Comparison of ENCODE assay signal across 23 mouse cellular contexts in the genomic region with DNA sequence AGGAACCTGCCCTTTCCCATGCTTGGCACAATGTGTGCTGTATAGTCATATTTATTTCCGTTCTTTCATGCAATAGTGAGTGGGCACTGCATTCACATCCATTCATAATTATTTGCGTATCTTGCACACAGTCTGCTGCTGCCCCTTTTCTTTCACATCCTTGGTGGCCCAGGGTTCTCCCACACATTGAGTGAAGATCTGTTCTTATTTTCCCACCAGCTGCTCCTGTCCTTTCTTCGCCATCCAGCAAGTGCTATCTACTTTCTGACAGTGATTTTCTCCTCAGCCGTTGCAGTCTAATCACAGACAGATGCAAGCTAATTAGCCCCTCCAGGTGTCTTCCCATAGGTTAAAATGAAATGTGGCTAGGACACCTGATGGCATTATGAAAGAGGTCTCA.
DNase-seq lines count a peak whose midpoint lies in the region; ATAC-seq and TF ChIP-seq lines count a peak whose summit lies in the region.
"Had no signal": no experiment of that assay in that cellular context is flagged by ENCODE, and none has a peak within 500 bp of the region (broad histone marks: within the 10 kb centered on the region; RNA-seq: fewer than 3 reads in every experiment).

No protein-coding gene starts in this region.

- 42% methylated on average over 4 of the region's 4 CpGs for WGBS in forebrain, embryonic 14.5 days
- 67% methylated on average over 4 of the region's 4 CpGs for WGBS in forebrain, embryonic 11.5 days
- WGBS in embryonic facial prominence, embryonic 10.5 days: 57% methylated on average over 4 of the region's 4 CpGs

- H3K4me3 ChIP-seq in forebrain, embryonic 14.5 days (ENCODE audit: low read depth, low read length): no peak overlapping the region
- H3K4me3 ChIP-seq in forebrain, embryonic 11.5 days (ENCODE audit: low read depth, low read length): no peak overlapping the region
- H3K4me3 ChIP-seq in layer of hippocampus, adult 2 months: no peak overlapping the region
- H3K4me3 ChIP-seq in embryonic facial prominence, embryonic 10.5 days: no peak overlapping the region
- H3K4me3 ChIP-seq: embryonic facial prominence, embryonic 12.5 days; heart, embryonic 12.5 days; liver, embryonic 13.5 days; midbrain, embryonic 12.5 days; neural tube, embryonic 13.5 days had no signal

- no peaks in the 10 kb centered on the region for H3K4me1 ChIP-seq in forebrain, embryonic 14.5 days (ENCODE audit: control insufficient read depth, insufficient read depth, low read length)
- no peaks in the 10 kb centered on the region for H3K4me1 ChIP-seq in forebrain, embryonic 11.5 days (replicated peaks; ENCODE audit: control insufficient read depth, insufficient read depth, low read length)
- H3K4me1 ChIP-seq in embryonic facial prominence, embryonic 10.5 days: no peaks in the 10 kb centered on the region
- H3K4me1 ChIP-seq: embryonic facial prominence, embryonic 12.5 days; heart, embryonic 12.5 days; liver, embryonic 13.5 days; midbrain, embryonic 12.5 days; neural tube, embryonic 13.5 days had no signal

- H3K27me3 ChIP-seq in forebrain, embryonic 14.5 days (replicated peaks; ENCODE audit: control insufficient read depth, insufficient read depth, low read length): no peaks in the 10 kb centered on the region
- H3K27me3 ChIP-seq in forebrain, embryonic 11.5 days (ENCODE audit: control insufficient read depth, insufficient read depth, low read length): no peaks in the 10 kb centered on the region
- no peaks in the 10 kb centered on the region for H3K27me3 ChIP-seq in embryonic facial prominence, embryonic 10.5 days (replicated peaks; ENCODE audit: low read depth, poor library complexity, severe bottlenecking)
- H3K27me3 ChIP-seq: embryonic facial prominence, embryonic 12.5 days; heart, embryonic 12.5 days; liver, embryonic 13.5 days; midbrain, embryonic 12.5 days; neural tube, embryonic 13.5 days had no signal

- no peak overlapping the region for H3K4me2 ChIP-seq in forebrain, embryonic 14.5 days (ENCODE audit: low read length)
- no peak overlapping the region for H3K4me2 ChIP-seq in forebrain, embryonic 11.5 days (ENCODE audit: low read depth, low read length, severe bottlenecking)
- H3K4me2 ChIP-seq: embryonic facial prominence, embryonic 12.5 days; heart, embryonic 12.5 days; liver, embryonic 13.5 days; midbrain, embryonic 12.5 days; neural tube, embryonic 13.5 days had no signal

- no peak for TF ChIP-seq CTCF in layer of hippocampus, adult 2 months (conservative IDR thresholded peaks at IDR 0.05)

- H3K9ac ChIP-seq in forebrain, embryonic 14.5 days (ENCODE audit: low read length): no peak overlapping the region
- no peak overlapping the region for H3K9ac ChIP-seq in forebrain, embryonic 11.5 days (ENCODE audit: low read length)
- H3K9ac ChIP-seq: embryonic facial prominence, embryonic 12.5 days; forebrain, postnatal 0 days; heart, embryonic 12.5 days; liver, embryonic 13.5 days; midbrain, embryonic 12.5 days; neural tube, embryonic 13.5 days had no signal

- no peaks in the 10 kb centered on the region for H3K9me3 ChIP-seq in forebrain, embryonic 14.5 days (replicated peaks; ENCODE audit: control insufficient read depth, low read length)
- H3K9me3 ChIP-seq in forebrain, embryonic 11.5 days (ENCODE audit: control insufficient read depth, low read length): no peaks in the 10 kb centered on the region
- H3K9me3 ChIP-seq in embryonic facial prominence, embryonic 10.5 days: no peaks in the 10 kb centered on the region
- H3K9me3 ChIP-seq: embryonic facial prominence, embryonic 12.5 days; heart, embryonic 12.5 days; liver, embryonic 13.5 days; midbrain, embryonic 12.5 days; neural tube, embryonic 13.5 days had no signal

- no peak for DNase-seq in forebrain, embryonic 14.5 days (ENCODE audit: low spot score)
- DNase-seq in forebrain, embryonic 11.5 days (ENCODE audit: low spot score): no peak
- DNase-seq in layer of hippocampus, adult 2 months (ENCODE audit: low spot score in 2 of 2): peak; percentile 18 to 34
- DNase-seq in layer of hippocampus, postnatal 10 days (ENCODE audit: low spot score in 2 of 2): no peak
- DNase-seq in brain, adult 2 months (ENCODE audit: low read depth, low spot score): peak; percentile 41
- peak; percentile 9 for DNase-seq in embryonic facial prominence, embryonic 10.5 days (ENCODE audit: low spot score)
- no peak for DNase-seq in neural tube, embryonic 10.5 days (ENCODE audit: extremely low spot score, low spot score)
- DNase-seq: adrenal gland, adult 2 months; forebrain, postnatal 0 days; gastrocnemius, postnatal 14 days; heart, adult 11 months; heart, postnatal 10 days; kidney, postnatal 25 days; liver, embryonic 13.5 days; lung, adult 2 months; right cerebral cortex, adult 18-20 months; right cerebral cortex, postnatal 4 days; thymus, postnatal 14 days had no signal

- H3K27ac ChIP-seq in forebrain, embryonic 14.5 days (ENCODE audit: low read depth, low read length): no peak overlapping the region
- no peak overlapping the region for H3K27ac ChIP-seq in forebrain, embryonic 11.5 days (ENCODE audit: low read depth, low read length)
- H3K27ac ChIP-seq in layer of hippocampus, adult 2 months: no peak overlapping the region
- no peak overlapping the region for H3K27ac ChIP-seq in embryonic facial prominence, embryonic 10.5 days (replicated peaks)
- H3K27ac ChIP-seq: embryonic facial prominence, embryonic 12.5 days; liver, embryonic 13.5 days; midbrain, embryonic 12.5 days; neural tube, embryonic 13.5 days had no signal

- 0 out of 2 replicates have a peak, but pooled peaks have one; percentile 23 for ATAC-seq in forebrain, embryonic 14.5 days
- ATAC-seq in forebrain, embryonic 11.5 days (replicated peaks; ENCODE audit: low FRiP score): no peak
- ATAC-seq: forebrain, postnatal 0 days; intestine, postnatal 0 days had no signal

- no peaks in the 10 kb centered on the region for H3K36me3 ChIP-seq in forebrain, embryonic 14.5 days (ENCODE audit: control insufficient read depth, insufficient read depth, low read length)
- H3K36me3 ChIP-seq in forebrain, embryonic 11.5 days (ENCODE audit: control insufficient read depth, insufficient read depth, low read length): no peaks in the 10 kb centered on the region
- no peaks in the 10 kb centered on the region for H3K36me3 ChIP-seq in embryonic facial prominence, embryonic 10.5 days (replicated peaks)
- H3K36me3 ChIP-seq: embryonic facial prominence, embryonic 12.5 days; heart, embryonic 12.5 days; liver, embryonic 13.5 days; midbrain, embryonic 12.5 days; neural tube, embryonic 13.5 days had no signal

Comparison
In these comparisons a context has a peak if more than half of its experiments do, and no peak if none do; other contexts are left out.
1. DNase-seq: peak in layer of hippocampus, adult 2 months (2 of 2), brain, adult 2 months (single experiment) and embryonic facial prominence, embryonic 10.5 days (single experiment); none in forebrain, embryonic 14.5 days (single experiment), forebrain, embryonic 11.5 days (single experiment), layer of hippocampus, postnatal 10 days (0 of 2) and neural tube, embryonic 10.5 days (single experiment).